Mouse (Mus musculus) hindbrain, embryonic 16.5 days (tissue): Measurements from ENCODE around the gene Wsb2. TPM values are rescaled to one million over a fixed set of nuclear protein-coding genes. Genes with fewer than 3 reads are reported as not detected.

Source experiments
- ATAC-seq: fragments of 200-750 bp; cut with Nextera tagmentation; 2 replicates; pipeline ENCODE4 v1.8.0; 2017; ENCODE audit warnings: moderate TSS enrichment, moderate library complexity
- H3K27ac ChIP-seq: fragments of 300-500 bp; sonication (generic); 2 replicates; pipeline ENCODE4 v1.5.1; 2014; ENCODE audit warnings: low read depth, mild to moderate bottlenecking, control low read depth, low read length, moderate library complexity
- H3K27me3 ChIP-seq: fragments of 300-500 bp; sonication (generic); replicated peaks from 2 replicates; pipeline ENCODE4 v1.6.1; 2014; ENCODE audit warnings: low read length; ENCODE audit not compliant: control insufficient read depth, insufficient read depth
- H3K36me3 ChIP-seq: fragments of 300-500 bp; sonication (generic); 2 replicates; pipeline ENCODE4 v1.6.1; 2014; ENCODE audit warnings: mild to moderate bottlenecking, low read length, moderate library complexity, mixed read lengths; ENCODE audit not compliant: control insufficient read depth, insufficient read depth
- H3K4me1 ChIP-seq: fragments of 300-500 bp; sonication (generic); 2 replicates; pipeline ENCODE4 v1.6.1; 2014; ENCODE audit warnings: low read depth, low read length; ENCODE audit not compliant: control insufficient read depth, insufficient read depth
- H3K4me2 ChIP-seq: fragments of 300-500 bp; sonication (generic); 2 replicates; pipeline ENCODE4 v1.6.1; 2014; ENCODE audit warnings: mild to moderate bottlenecking, low read length, control low read depth, moderate library complexity
- H3K4me3 ChIP-seq: fragments of 300-500 bp; sonication (generic); 2 replicates; pipeline ENCODE4 v1.5.1; 2014; ENCODE audit warnings: mild to moderate bottlenecking, low read length, control low read depth, moderate library complexity
- H3K9ac ChIP-seq: fragments of 300-500 bp; sonication (generic); 2 replicates; pipeline ENCODE4 v1.6.1; 2014; ENCODE audit warnings: low read depth, mild to moderate bottlenecking, control low read depth, low read length, moderate library complexity
- H3K9me3 ChIP-seq: fragments of 300-500 bp; sonication (generic); 2 replicates; pipeline ENCODE4 v1.6.1; 2014; ENCODE audit warnings: mild to moderate bottlenecking, low read length, moderate library complexity; ENCODE audit not compliant: control insufficient read depth
- WGBS: fragments of 180-500 bp; shearing (Covaris S2); extraction: QIAGEN DNeasy Blood & Tissue Kit; methylation state at CpG from one replicate; pipeline ENCODE4 v1.1.7; 2014; 5-methylcytosine and 5-hydroxymethylcytosine counted together
- polyA plus RNA-seq: library from polyadenylated mRNA; unstranded; fragments of >200 nt; fragmentation: Nextera tagmentation; extraction: Ambion mirVana; gene quantifications from 2 replicates; pipeline ENCODE4 v1.2.1, GENCODE M21; 2015

The Wsb2 gene
- polyA plus RNA-seq, 1 experiment from 2014 or later: 200 TPM

DNA sequence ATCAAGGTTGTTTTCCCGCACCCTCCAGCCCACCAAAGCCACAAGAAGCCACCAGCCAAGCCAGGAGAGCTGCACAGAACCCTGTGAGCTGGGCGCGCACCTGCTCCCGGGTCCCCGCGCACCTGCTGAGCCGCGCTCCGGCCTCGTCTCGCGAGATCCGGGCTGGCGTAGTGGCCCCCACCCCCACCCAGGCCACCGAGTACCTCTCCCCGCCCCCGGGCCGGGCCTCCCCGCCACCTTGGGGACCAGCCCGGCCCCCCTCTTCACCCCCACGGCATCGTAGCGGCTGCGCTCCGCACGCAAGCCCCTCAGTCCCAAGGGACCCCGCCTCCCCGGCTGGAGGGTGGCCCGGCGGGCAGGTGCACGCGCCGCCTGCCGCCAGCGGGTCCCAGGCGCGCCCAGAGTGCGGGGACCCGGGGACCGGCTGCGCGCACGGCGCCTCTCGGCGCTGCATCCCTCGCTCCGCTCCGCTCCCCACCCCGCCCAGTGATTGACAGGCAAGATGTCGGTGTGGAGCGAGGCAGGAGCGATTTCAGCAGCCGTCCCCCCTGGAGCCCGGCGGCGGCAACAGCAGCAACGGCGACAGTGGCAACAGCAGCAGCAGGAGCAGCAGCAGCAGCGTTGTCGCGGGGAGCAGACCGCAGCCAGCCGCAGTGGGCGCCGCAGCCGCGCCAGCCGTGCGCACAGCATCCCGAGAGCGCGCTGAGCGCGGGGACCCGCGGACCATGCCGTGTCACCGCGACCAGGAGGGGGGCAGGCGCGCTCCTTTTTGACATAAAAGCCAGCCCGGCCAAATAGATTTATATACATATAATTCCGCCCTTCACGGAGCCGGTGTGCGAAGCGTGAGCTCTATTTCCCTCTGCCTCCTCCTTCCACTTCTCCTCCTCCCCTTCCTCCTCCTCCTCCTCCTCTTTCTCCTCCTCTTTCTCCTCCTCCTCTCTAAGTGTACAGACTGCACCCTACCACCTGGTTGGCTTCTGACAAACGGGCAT is 56.7 kb downstream of the Wsb2 start, which contains the start of gene Ksr2:
Gene Ksr2, plus strand, starts transcription at position 494 of the 995 bp plus-strand sequence.
- peak; percentile 91 for ATAC-seq

DNA sequence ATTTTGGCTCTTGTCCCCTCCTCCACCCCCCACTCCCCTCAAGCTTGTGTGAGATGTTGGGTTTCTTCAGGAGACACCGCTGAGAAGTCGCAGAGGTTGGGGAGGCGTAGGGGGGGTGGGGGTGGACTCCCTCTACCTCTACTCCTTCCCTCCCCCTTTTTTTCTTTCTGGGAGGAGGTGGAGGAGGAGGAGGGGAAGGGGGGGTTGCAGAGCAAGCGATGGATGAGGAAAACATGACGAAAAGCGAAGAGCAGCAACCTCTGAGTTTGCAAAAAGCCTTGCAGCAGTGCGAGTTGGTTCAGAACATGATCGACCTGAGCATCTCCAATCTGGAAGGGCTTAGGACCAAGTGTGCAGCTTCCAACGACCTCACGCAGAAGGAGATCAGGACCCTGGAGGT is 57.5 kb downstream of the Wsb2 start:
- H3K36me3 ChIP-seq: no peaks in the 10 kb centered on the region
- H3K27ac ChIP-seq: peak overlapping the region; percentile 99
- peak overlapping the region; percentile 93 for H3K9ac ChIP-seq
- no peaks in the 10 kb centered on the region for H3K27me3 ChIP-seq
- H3K9me3 ChIP-seq: no peaks in the 10 kb centered on the region
- peak overlapping the region; percentile 74 for H3K4me2 ChIP-seq
- peaks cover 11% of the 10 kb centered on the region for H3K4me1 ChIP-seq
- ATAC-seq: peak; percentile 12; the same call in 1 of the 2 replicates
- under 1% methylated on average over 10 of the region's 10 CpGs for WGBS
- H3K4me3 ChIP-seq: peak overlapping the region; percentile 68

More for the DNA sequence above, 56.7 kb downstream of the Wsb2 start, which contains the start of gene Ksr2:
- Histone ChIP-seq H3K4me2 (peak within 1 kb of the TSS; percentile 74), H3K27ac (peak within 1 kb of the TSS; percentile 99), H3K36me3 (no peaks in the 10 kb centered on the region), H3K9ac (peak within 1 kb of the TSS; percentile 93), H3K4me1 (peaks cover 11% of the 10 kb centered on the region), H3K9me3 (no peaks in the 10 kb centered on the region), H3K27me3 (no peaks in the 10 kb centered on the region), H3K4me3 (peak within 1 kb of the TSS; percentile 68)
- under 1% methylated on average over 73 of the region's 89 CpGs for WGBS

DNA sequence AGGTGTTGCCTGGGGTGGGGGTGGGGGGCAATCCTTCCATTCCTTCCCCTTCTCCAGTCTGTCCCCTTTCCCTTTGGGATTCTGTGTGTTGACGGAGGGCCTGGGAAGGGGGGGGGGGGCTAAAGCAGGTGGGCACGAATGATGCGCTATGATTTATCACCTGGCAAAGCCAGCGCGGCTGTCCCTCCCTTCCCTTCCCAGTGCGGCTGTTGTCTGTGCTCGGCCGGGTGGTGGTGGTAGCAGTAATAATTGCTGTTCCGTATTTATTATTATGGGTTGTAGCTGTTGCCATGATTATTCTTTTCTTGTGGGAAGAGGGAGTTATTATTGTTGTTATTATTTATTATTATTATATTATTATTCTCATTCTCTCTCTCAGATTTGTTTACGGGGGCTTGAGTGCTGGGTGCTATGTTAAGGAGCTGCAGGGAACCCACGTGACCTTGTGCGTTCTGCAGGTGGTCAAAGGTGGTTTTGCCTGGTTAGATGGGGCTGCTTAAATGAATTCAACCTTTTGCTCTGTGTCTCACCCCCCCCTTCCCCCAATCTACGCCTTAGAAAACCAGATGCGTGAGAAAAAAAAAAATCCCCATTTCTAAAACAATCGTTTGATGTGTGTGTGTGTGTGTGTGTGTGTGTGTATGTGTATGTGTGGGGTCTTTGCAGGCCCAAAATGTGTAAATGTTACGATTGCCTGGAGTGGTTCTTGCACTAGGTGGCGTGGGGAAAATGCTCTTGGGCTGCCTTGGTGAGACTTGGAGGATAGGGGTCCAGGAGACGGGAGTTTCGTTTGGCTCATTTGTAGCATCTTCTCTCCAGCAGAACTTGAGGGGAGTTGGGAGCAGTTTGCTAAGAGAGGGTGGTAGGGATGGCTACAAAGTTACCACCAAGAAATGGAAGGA is 58.2 kb downstream of the Wsb2 start:
- Histone ChIP-seq H3K36me3 (no peaks in the 10 kb centered on the region), H3K4me3 (peak overlapping the region; percentile 68), H3K27me3 (no peaks in the 10 kb centered on the region), H3K9me3 (no peaks in the 10 kb centered on the region), H3K27ac (peak overlapping the region; percentile 99), H3K4me1 (peaks cover 11% of the 10 kb centered on the region), H3K9ac (peak overlapping the region; percentile 93), H3K4me2 (peak overlapping the region; percentile 74)
- ATAC-seq: peak; percentile 3; the same call in 1 of the 2 replicates
- WGBS: 16% methylated on average over 19 of the region's 19 CpGs

GRCm38 (mm10) chr5:117417442-117417841 is 60.3 kb downstream of the Wsb2 start:
- no peak overlapping the region for H3K27ac ChIP-seq
- H3K27me3 ChIP-seq: no peaks in the 10 kb centered on the region
- ATAC-seq: no peak
- H3K9ac ChIP-seq: no peak overlapping the region
- peaks cover 11% of the 10 kb centered on the region for H3K4me1 ChIP-seq
- H3K4me2 ChIP-seq: no peak overlapping the region
- H3K4me3 ChIP-seq: no peak overlapping the region
- H3K36me3 ChIP-seq: no peaks in the 10 kb centered on the region
- no peaks in the 10 kb centered on the region for H3K9me3 ChIP-seq
- 77% methylated on average over 2 of the region's 2 CpGs for WGBS

Other genes with a start within 250 kb of the Wsb2 start
- gene Suds3, start 241.2 kb upstream of the Wsb2 start, polyA plus RNA-seq: 70.0 and 76.7 TPM in 2 replicates
- 61.7 and 63.3 TPM in 2 replicates for gene Taok3, start 237.2 kb upstream of the Wsb2 start, polyA plus RNA-seq
- 1,116 and 1,205 TPM in 2 replicates for gene Pebp1, start 69.7 kb upstream of the Wsb2 start, polyA plus RNA-seq
- gene Vsig10, start 38.2 kb upstream of the Wsb2 start, polyA plus RNA-seq: 2.1 and 2.2 TPM in 2 replicates
- 31.9 and 32.7 TPM in 2 replicates for gene Rfc5, start 31.7 kb downstream of the Wsb2 start, polyA plus RNA-seq
- 6.0 and 6.3 TPM in 2 replicates for gene Ksr2, start 56.7 kb downstream of the Wsb2 start, polyA plus RNA-seq